Mouse (Mus musculus): ENCODE measurements at regions not wholly inside any gene's neighbourhood (a gene's known extent, or its start where the extent isn't known, plus 50 kb on each side); places are given as distances from the start of the nearest gene placed in this dataset.
"Not testable (repeated sequence)": the region's sequence is repeated elsewhere in the genome, so short reads cannot be mapped to it uniquely, and the experiment has no call there.

GRCm38 (mm10) chr4:55279351-55279750 lies 70.5 kb upstream of the Rad23b start:
- not testable (repeated sequence) for DNase-seq (ENCODE audit: low spot score)

- DNase-seq (ENCODE audit: low spot score) = no peak
These were observed 69.1 kb upstream of the Rad23b start for GRCm38 (mm10) chr4:55280706-55281105.

DNA sequence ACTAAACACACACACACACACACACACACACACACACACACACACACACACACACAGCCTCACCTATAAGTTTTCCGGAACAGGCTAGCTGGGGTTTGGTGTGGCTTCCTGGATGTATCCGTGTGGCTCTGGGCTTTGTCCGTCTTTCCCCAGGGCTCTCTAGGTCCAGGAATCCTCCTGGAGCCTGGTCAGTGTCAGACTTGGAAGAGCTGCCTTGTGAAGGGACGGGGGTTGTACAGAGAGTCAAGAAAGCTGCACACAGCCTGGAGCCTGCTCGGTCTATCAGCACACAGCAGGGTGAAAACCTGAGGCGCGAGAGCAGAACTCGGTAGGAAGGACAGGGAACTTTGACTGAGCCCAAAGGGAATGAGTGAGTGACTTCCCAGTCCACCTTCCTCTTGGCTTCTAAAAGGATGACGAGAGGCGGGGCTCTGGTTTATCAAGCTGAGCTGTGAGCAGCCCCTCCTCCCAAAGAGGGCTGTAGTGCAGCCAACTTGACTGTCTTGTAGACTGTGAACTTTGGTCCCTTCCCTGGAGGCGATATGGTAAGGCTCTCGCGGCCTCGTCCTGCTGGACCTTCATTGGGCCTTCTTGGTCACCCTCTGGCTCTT lies 68.3 kb upstream of the Rad23b start:
- no peak for DNase-seq (ENCODE audit: low spot score)

DNA sequence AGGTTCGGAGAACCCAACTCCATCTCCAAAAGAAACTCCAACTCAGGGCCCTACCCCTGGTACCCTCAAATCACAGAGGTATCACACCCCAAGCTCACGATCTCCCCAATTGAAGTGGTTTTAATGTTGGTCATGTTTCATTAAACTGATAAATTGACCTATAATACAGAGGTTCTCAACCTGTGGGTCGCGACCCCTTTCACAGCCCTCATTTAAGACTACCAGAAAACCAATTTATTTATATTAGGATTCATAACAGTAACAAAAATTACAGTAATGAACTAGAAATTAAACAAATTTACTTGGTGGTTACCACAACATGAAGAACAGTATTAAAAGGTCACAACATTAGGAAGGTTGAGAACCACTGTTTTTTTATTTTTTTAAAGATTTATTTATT lies 67.4 kb upstream of the Rad23b start:
- no peak for DNase-seq (ENCODE audit: low spot score)

- no peak for DNase-seq (ENCODE audit: low spot score)
These were observed 65.1 kb upstream of the Rad23b start for GRCm38 (mm10) chr4:55284722-55285225.

DNA sequence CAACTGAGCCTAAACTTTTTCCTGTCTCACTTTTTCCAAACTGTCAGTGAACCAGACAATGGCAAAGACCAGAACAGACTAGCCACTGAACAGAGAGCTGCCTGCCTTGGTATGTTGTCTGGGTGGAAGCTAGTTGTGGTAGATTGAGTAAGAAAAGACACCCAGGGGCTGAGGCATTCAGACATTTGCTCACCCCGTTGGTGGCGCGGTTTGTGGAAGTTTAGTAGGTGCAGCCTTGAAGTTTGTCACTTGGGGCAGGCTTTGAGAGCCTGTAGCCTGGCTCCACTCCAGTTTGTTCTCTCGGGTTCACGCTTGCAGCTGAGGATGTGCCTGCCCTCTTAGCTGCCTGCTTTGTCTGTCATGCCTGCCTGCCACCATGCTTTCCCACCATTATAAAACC lies 64.2 kb upstream of the Rad23b start:
- DNase-seq (ENCODE audit: low spot score) = no peak

DNA sequence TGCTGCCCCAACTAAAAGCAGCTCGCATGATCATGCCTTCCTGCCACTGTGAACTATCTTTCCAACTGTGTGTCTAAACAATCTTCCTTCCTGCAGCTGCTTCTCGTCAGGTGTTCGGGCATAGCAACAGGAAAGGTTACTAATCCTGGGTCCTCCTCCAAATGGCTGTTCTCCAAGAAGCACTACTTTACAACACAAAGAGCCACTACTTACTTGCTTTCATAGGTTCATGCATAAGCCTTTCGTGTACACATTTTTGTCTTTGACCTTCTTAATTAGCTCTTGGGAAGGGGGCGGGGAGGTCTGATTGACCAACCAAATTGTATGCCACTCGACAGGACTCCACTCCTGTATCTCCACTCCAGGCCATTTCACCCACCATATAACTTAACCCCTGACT lies 61.4 kb upstream of the Rad23b start:
- no peak for DNase-seq (ENCODE audit: low spot score)

GRCm38 (mm10) chr4:55292277-55292676 lies 57.6 kb upstream of the Rad23b start:
- DNase-seq (ENCODE audit: low spot score) = no peak

DNA sequence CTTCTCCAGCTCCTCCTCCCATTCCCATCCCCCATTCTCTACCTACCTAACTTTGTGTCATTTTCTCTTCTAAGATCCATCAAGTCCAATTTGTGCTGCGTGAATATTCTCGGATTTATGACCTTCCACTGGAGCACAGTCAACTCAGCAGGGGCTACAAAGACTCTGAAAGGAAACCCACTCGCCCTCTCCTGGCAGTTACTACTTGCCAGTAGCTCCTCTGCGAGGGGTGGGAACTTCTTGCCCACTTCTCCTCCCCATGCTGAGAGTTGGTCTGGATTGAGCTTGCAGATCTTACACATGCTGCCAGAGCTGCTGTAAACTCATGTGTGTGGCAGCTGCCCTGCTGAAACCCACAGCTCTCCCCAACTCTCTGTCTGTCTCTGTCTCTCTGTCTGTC lies 57.1 kb upstream of the Rad23b start:
- DNase-seq (ENCODE audit: low spot score) = no peak

DNA sequence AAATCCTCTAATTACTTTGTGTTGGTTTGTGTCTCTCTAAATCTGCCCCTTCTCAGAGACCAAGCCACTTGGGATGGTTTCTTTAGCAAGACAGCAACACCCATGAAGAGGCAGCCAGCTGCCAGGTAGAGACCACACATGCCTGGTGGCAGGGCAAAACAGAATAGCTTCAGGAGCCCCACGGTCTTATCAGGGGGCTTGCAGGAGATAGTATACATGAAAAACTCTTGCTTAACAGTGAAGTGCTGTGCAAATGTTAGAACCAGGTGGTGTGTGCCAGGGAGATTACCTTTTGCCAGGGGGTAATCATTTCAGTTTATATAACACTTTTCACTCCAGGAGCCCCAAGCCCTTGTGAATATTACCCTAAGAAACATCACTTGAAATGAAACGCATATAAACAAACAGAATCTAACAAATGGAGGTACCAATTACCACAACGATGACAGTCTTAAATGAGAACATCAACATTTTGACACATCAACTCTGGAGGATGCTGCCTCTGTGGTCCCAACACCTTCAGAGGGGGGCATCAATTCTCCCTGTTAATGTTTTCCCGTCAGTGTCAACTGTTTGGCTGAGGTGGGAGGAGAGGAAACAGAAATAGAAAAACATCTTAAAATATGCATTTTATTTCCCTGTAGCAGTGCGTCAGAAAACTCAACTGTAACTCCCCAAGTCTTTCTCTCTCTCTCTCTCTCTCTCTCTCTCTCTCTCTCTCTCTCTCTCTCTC lies 56.3 kb upstream of the Rad23b start:
- DNase-seq (ENCODE audit: low spot score) = no peak

GRCm38 (mm10) chr4:55294255-55294687 lies 55.6 kb upstream of the Rad23b start:
- no peak for DNase-seq (ENCODE audit: low spot score)

GRCm38 (mm10) chr4:55297841-55298240 lies 52.0 kb upstream of the Rad23b start:
- DNase-seq (ENCODE audit: low spot score) = no peak

Measured in layer of hippocampus, adult 9-10 months (tissue).